Mouse (Mus musculus) small intestine, adult 2 months (tissue): Measurements from ENCODE around the gene Hmces.

Experiments used
- CTCF ChIP-seq: fragments of 200-500 bp; IDR thresholded peaks from 2 replicates; pipeline ENCODE4 v1.5.1; 2012; ENCODE audit warnings: low read depth, mild to moderate bottlenecking, control low read depth, inconsistent platforms, low read length, moderate library complexity, mixed read lengths; ENCODE audit not compliant: insufficient replicate concordance, insufficient read length; ENCODE audit errors: extremely low read depth
- POLR2A ChIP-seq: fragments of 200-500 bp; IDR thresholded peaks from 2 replicates; pipeline ENCODE4 v1.6.1; 2012; ENCODE audit warnings: low read depth, mild to moderate bottlenecking, control low read depth, inconsistent platforms, low read length, moderate library complexity

DNA sequence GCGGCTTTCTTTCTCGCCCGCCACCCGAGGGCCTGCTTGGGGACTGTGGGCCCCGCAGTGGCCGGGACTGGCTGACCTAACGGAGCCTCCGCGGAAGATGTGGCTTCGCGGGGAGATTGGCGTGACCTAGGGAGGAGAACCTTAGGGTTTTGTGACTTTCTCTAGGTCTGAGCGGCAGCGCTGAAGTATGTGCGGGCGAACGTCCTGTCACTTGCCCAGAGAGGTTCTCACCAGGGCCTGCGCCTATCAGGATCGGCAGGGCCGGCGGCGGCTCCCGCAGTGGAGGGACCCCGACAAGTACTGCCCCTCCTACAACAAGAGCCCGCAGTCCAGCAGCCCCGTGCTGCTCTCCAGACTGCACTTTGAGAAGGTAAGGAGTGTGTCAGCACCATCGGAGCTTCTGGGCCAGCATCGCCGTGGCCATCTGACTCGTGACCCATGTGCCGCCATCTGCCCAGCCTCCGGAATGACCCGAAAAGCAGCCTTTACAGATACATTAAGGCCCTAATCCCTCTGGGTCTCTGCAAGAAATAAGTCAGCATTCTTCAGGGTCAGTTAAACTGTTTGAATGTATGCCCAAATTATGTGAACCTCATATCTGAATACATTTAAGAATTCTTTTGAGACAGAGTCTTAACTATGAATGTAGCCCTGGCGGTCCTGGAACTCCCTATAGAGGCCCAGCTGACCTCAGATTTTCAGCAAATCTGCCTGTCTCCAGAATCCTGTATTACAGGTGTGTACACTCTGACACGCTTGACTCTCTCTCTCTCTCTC is 779 bp downstream of the Hmces start:
- TF ChIP-seq POLR2A, result no peak
- no peak for TF ChIP-seq CTCF
